Mouse (Mus musculus): ENCODE results near the gene Timm8a1. TPM values are rescaled to one million over a fixed set of nuclear protein-coding genes. Genes with fewer than 3 reads are reported as not detected.

The Timm8a1 gene
- total and polyA plus RNA-seq, 2 experiments from 2014 or later, result 5.3 to 35.2 TPM

- peak within 1 kb of the TSS; percentile 61 for H3K9ac ChIP-seq (replicated peaks; ENCODE audit: low read length, poor library complexity, severe bottlenecking)
- no peaks in the 10 kb centered on the region for H3K27me3 ChIP-seq (ENCODE audit: insufficient read depth, low read length)
- H3K4me1 ChIP-seq (ENCODE audit: insufficient read depth, low read length), result no peaks in the 10 kb centered on the region
- peak; percentile 82 for TF ChIP-seq CTCF (IDR thresholded peaks at IDR 0.05)
- DNase-seq (ENCODE audit: low spot score) (peak; percentile 95), ATAC-seq (ENCODE audit: low FRiP score) (peak; percentile 95)
- peak within 1 kb of the TSS; percentile 41 for H3K4me3 ChIP-seq (ENCODE audit: low read depth, low read length)
- H3K27ac ChIP-seq (ENCODE audit: low read depth, low read length), result peak within 1 kb of the TSS; percentile 74
- no peaks in the 10 kb centered on the region for H3K36me3 ChIP-seq (ENCODE audit: insufficient read depth, low read length)
- peak within 1 kb of the TSS; percentile 50 for H3K4me2 ChIP-seq (ENCODE audit: low read depth, low read length, poor library complexity, severe bottlenecking)
- no peaks in the 10 kb centered on the region for H3K9me3 ChIP-seq (ENCODE audit: low read length)
- 24% methylated on average over 45 of the region's 45 CpGs for WGBS
These were observed 43.7 kb upstream of the Timm8a1 start, which contains the start of gene Rpl36a for GRCm38 (mm10) chrX:134585103-134586002. Rpl36a (plus strand) TSS chrX:134585654.

- no peak for DNase-seq (ENCODE audit: low spot score)
- H3K4me2 ChIP-seq (ENCODE audit: low read depth, low read length, poor library complexity, severe bottlenecking), result no peak within 1 kb of the TSS
- no peak within 1 kb of the TSS for H3K4me3 ChIP-seq (ENCODE audit: low read depth, low read length)
- no peaks in the 10 kb centered on the region for H3K27me3 ChIP-seq (ENCODE audit: insufficient read depth, low read length)
- no peak within 1 kb of the TSS for H3K27ac ChIP-seq (ENCODE audit: low read depth, low read length)
- WGBS, result 82% methylated on average over 11 of the region's 11 CpGs
- ATAC-seq (ENCODE audit: low FRiP score), result no peak
- H3K9me3 ChIP-seq (ENCODE audit: low read length), result no peaks in the 10 kb centered on the region
- H3K9ac ChIP-seq (replicated peaks; ENCODE audit: low read length, poor library complexity, severe bottlenecking), result no peak within 1 kb of the TSS
- TF ChIP-seq CTCF (IDR thresholded peaks at IDR 0.05), result no peak
- no peaks in the 10 kb centered on the region for H3K36me3 ChIP-seq (ENCODE audit: insufficient read depth, low read length)
- no peaks in the 10 kb centered on the region for H3K4me1 ChIP-seq (ENCODE audit: insufficient read depth, low read length)
These were observed 41.4 kb upstream of the Timm8a1 start, which contains the start of gene Btk for GRCm38 (mm10) chrX:134582888-134583669. Btk (minus strand) TSS chrX:134583570.

GRCm38 (mm10) chrX:134582270-134582669, 40.6 kb upstream of the Timm8a1 start:
- no peaks in the 10 kb centered on the region for H3K9me3 ChIP-seq (ENCODE audit: low read length)
- H3K9ac ChIP-seq (replicated peaks; ENCODE audit: low read length, poor library complexity, severe bottlenecking), result no peak overlapping the region
- ATAC-seq (ENCODE audit: low FRiP score) (no peak), DNase-seq (ENCODE audit: low spot score) (no peak)
- no peak overlapping the region for H3K4me3 ChIP-seq (ENCODE audit: low read depth, low read length)
- no peaks in the 10 kb centered on the region for H3K27me3 ChIP-seq (ENCODE audit: insufficient read depth, low read length)
- H3K36me3 ChIP-seq (ENCODE audit: insufficient read depth, low read length), result no peaks in the 10 kb centered on the region
- H3K4me2 ChIP-seq (ENCODE audit: low read depth, low read length, poor library complexity, severe bottlenecking), result no peak overlapping the region
- H3K27ac ChIP-seq (ENCODE audit: low read depth, low read length), result no peak overlapping the region
- WGBS, result 79% methylated on average over 11 of the region's 11 CpGs
- no peaks in the 10 kb centered on the region for H3K4me1 ChIP-seq (ENCODE audit: insufficient read depth, low read length)
- TF ChIP-seq CTCF (IDR thresholded peaks at IDR 0.05), result no peak

DNA sequence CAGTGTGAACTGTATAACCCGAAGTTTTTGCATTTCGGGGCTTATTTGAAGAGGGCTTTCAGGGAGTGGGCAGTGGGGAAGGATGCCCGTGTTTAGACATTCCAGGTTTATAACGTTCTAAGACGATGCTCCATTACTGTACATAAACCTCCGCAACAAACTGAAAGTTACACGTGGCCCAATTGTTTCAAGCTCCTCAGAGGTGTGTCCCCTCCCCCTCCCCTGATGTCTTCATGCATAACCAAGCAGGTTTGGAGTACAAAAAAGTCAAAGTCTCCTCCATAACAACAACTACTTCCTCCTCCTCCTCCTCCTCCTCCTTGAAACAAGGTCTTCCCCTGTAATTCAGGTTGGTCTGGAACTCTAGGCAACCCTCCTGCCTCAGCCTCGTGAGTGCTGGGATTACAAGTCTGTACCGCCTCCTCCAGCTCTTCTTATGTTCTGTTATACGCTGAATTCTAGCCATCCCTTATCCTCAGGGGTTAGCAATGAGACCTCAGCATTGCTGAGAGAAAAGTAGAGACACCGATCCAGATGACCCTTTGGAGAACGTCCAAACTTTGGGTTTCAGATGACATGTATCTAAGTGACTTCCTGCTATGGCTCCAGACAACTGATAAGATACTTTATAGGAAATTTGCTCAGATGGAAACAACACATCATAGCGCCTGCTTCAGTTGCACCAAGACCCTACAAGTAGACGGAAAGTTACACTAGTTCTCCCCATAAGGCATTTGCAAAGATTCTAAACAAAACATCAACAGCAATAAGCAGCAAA, 39.1 kb upstream of the Timm8a1 start:
- 85% methylated on average over 14 of the region's 14 CpGs for WGBS
- DNase-seq (ENCODE audit: low spot score) (no peak), ATAC-seq (ENCODE audit: low FRiP score) (no peak)
- no peak overlapping the region for H3K27ac ChIP-seq (ENCODE audit: low read depth, low read length)
- H3K4me1 ChIP-seq (ENCODE audit: insufficient read depth, low read length), result no peaks in the 10 kb centered on the region
- no peak overlapping the region for H3K9ac ChIP-seq (replicated peaks; ENCODE audit: low read length, poor library complexity, severe bottlenecking)
- no peaks in the 10 kb centered on the region for H3K9me3 ChIP-seq (ENCODE audit: low read length)
- no peaks in the 10 kb centered on the region for H3K36me3 ChIP-seq (ENCODE audit: insufficient read depth, low read length)
- no peaks in the 10 kb centered on the region for H3K27me3 ChIP-seq (ENCODE audit: insufficient read depth, low read length)
- no peak overlapping the region for H3K4me2 ChIP-seq (ENCODE audit: low read depth, low read length, poor library complexity, severe bottlenecking)
- TF ChIP-seq CTCF (IDR thresholded peaks at IDR 0.05), result no peak
- no peak overlapping the region for H3K4me3 ChIP-seq (ENCODE audit: low read depth, low read length)

DNA sequence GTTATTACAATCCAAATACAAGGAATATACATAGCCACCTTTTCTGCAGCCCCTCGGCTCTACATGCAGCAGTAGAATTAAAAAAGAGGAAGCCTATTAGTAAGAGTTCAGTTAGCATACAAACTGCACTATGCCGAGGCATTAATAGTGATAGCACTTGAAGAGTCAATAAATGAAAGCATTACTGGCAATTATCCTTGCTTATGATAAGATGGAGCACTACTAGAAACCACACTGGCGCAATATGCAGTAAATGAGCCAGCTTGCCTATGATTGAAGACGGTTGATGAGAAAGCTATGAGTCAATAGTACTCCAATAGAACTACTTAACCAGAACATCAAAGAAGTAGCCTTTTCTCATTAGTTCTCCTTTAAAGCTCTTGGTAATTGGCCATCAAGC, 36.2 kb upstream of the Timm8a1 start:
- no peaks in the 10 kb centered on the region for H3K9me3 ChIP-seq (ENCODE audit: low read length)

More for the DNA sequence above, 36.2 kb upstream of the Timm8a1 start:
- no peak for TF ChIP-seq CTCF (IDR thresholded peaks at IDR 0.05)
- Histone ChIP-seq H3K9ac (replicated peaks; ENCODE audit: low read length, poor library complexity, severe bottlenecking) (no peak overlapping the region), H3K27me3 (ENCODE audit: insufficient read depth, low read length) (no peaks in the 10 kb centered on the region), H3K4me2 (ENCODE audit: low read depth, low read length, poor library complexity, severe bottlenecking) (no peak overlapping the region), H3K4me3 (ENCODE audit: low read depth, low read length) (no peak overlapping the region), H3K27ac (ENCODE audit: low read depth, low read length) (no peak overlapping the region), H3K4me1 (ENCODE audit: insufficient read depth, low read length) (no peaks in the 10 kb centered on the region), H3K36me3 (ENCODE audit: insufficient read depth, low read length) (no peaks in the 10 kb centered on the region)
- no peak for ATAC-seq (ENCODE audit: low FRiP score)
- no peak for DNase-seq (ENCODE audit: low spot score)
- 89% methylated on average over 4 of the region's 4 CpGs for WGBS
